Mouse (Mus musculus) liver, embryonic 14.5 days (tissue): ENCODE measurements around the gene Zdhhc17.

ENCODE experiments used
- CTCF ChIP-seq: IDR thresholded peaks from 2 replicates; pipeline ENCODE4 v1.5.1; 2016; ENCODE audit warnings: antibody characterized with exemption, low read depth, control low read depth
- EP300 ChIP-seq: IDR thresholded peaks from 2 replicates; pipeline ENCODE4 v1.6.1; 2016; ENCODE audit warnings: antibody characterized with exemption, low read depth

DNA sequence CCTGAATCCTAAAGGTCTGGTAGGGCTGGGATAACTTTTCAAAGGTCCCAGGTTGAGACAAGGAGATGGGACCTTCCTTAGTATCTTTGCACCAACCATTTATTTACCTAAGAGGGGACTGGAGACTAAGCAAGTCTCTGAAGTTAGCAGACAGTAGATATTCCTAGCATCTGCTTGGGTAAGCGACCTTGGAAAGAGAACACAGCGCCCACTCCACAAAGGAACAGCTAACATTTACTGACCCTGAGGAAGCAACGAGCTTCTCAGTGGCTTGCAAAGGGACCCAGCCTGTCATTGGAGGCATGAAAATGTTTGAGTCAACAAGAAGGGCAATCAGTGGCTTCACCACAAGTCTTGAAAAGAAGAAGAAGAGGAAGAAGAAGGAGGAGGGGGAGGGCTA is 40.1 kb upstream of the Zdhhc17 start:
- TF ChIP-seq CTCF = no peak
- no peak for TF ChIP-seq EP300
